Mouse (Mus musculus) cerebellum, adult 9-11 months (tissue): ENCODE measurements around the gene Gpr82.

Source experiments
- DNase-seq: peaks from one replicate; pipeline ENCODE4 v3.0.0; 2022

The Gpr82 gene

DNA sequence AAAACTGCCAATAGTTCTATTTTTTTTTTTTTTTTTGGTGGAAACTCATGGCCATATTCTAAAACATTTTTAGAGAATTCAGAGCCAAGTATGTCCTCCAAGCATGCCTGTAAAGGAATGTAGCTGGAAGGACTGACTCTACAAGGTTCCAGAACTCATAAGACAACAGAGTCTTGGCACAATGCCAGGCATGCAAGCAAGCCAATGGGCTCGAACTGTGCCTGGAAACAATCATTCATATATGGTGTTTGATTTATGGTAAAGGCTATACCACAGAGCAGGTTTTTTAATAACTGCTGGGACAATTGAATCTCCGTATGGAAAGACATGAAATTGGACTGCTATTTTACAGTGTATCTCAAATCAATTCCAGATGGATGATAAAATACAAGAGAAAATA lies 43.9 kb downstream of the Gpr82 start:
- peak; percentile 14 for DNase-seq

- DNase-seq, result peak; percentile 45
Measured at GRCm38 (mm10) chrX:13710174-13710573, 49.0 kb downstream of the Gpr82 start.
